Mouse (Mus musculus) midbrain, postnatal 0 days (tissue): ENCODE measurements around the gene Cntfr. TPM values are rescaled to one million over a fixed set of nuclear protein-coding genes. Genes with fewer than 3 reads are reported as not detected.
A peak's percentile ranks its signal among the peaks of the same experiment; 100 is the strongest.

Source experiments
- ATAC-seq: fragments of 200-750 bp; cut with Nextera tagmentation; 2 replicates; pipeline ENCODE4 v1.8.0; 2017; ENCODE audit warnings: moderate number of reproducible peaks, mild to moderate bottlenecking, moderate TSS enrichment, moderate library complexity; ENCODE audit not compliant: low FRiP score
- DNase-seq: peaks from one replicate; pipeline ENCODE4 v3.0.0-alpha.2; 2015; ENCODE audit warnings: low spot score
- H3K27ac ChIP-seq: fragments of 300-500 bp; sonication (generic); 2 replicates; pipeline ENCODE4 v1.5.1; 2014; ENCODE audit warnings: low read depth, mild to moderate bottlenecking, low read length, mixed read lengths
- H3K27me3 ChIP-seq: fragments of 300-500 bp; sonication (generic); 2 replicates; pipeline ENCODE4 v1.6.1; 2014; ENCODE audit warnings: low read length, control low read depth, mixed read lengths; ENCODE audit not compliant: insufficient read depth
- H3K36me3 ChIP-seq: fragments of 300-500 bp; sonication (generic); 2 replicates; pipeline ENCODE4 v1.6.1; 2014; ENCODE audit warnings: low read length, control low read depth, mixed read lengths; ENCODE audit not compliant: insufficient read depth
- H3K4me1 ChIP-seq: fragments of 300-500 bp; sonication (generic); 2 replicates; pipeline ENCODE4 v1.6.1; 2014; ENCODE audit warnings: mild to moderate bottlenecking, control low read depth, antibody characterized with exemption, low read length, mixed read lengths; ENCODE audit not compliant: insufficient read depth
- H3K4me2 ChIP-seq: fragments of 300-500 bp; sonication (generic); 2 replicates; pipeline ENCODE4 v1.6.1; 2014; ENCODE audit warnings: low read depth, mild to moderate bottlenecking, low read length, mixed read lengths; ENCODE audit not compliant: poor library complexity, severe bottlenecking
- H3K4me3 ChIP-seq: fragments of 300-500 bp; sonication (generic); 2 replicates; pipeline ENCODE4 v1.5.1; 2014; ENCODE audit warnings: low read depth, mild to moderate bottlenecking, low read length, moderate library complexity
- H3K9ac ChIP-seq: fragments of 300-500 bp; sonication (generic); replicated peaks from 2 replicates; pipeline ENCODE4 v1.6.1; 2014; ENCODE audit warnings: mild to moderate bottlenecking, low read length, moderate library complexity, mixed read lengths; ENCODE audit not compliant: poor library complexity, severe bottlenecking
- H3K9me3 ChIP-seq: fragments of 300-500 bp; sonication (generic); 2 replicates; pipeline ENCODE4 v1.6.1; 2016; ENCODE audit warnings: low read length, control low read depth
- CTCF ChIP-seq: IDR thresholded peaks from 2 replicates; pipeline ENCODE4 v1.5.1; 2016; ENCODE audit warnings: antibody characterized with exemption, mild to moderate bottlenecking
- WGBS: fragments of 180-500 bp; shearing (Covaris S2); extraction: QIAGEN DNeasy Blood & Tissue Kit; methylation state at CpG from one replicate; pipeline ENCODE4 v1.1.7; 2014; 5-methylcytosine and 5-hydroxymethylcytosine counted together
- polyA plus RNA-seq: library from polyadenylated mRNA; unstranded; fragments of >200 nt; fragmentation: Nextera tagmentation; extraction: Ambion mirVana; gene quantifications from 2 replicates; pipeline ENCODE4 v1.2.1, GENCODE M21; 2015
- total RNA-seq: library from RNA; depleted of rRNA; stranded (reverse); fragments of >200 nt; gene quantifications from 2 replicates; pipeline ENCODE4 v1.2.3, GENCODE M21; 2014

Gene Cntfr
- total and polyA plus RNA-seq, 2 experiments from 2014 or later: 20.1 to 69.2 TPM

- no peak for DNase-seq
- Histone ChIP-seq H3K27me3 (no peaks in the 10 kb centered on the region), H3K4me1 (peaks cover 13% of the 10 kb centered on the region), H3K9me3 (no peaks in the 10 kb centered on the region), H3K36me3 (peaks cover 17% of the 10 kb centered on the region), H3K4me2 (peak overlapping the region; percentile 84), H3K9ac (peak overlapping the region; percentile 80), H3K4me3 (peak overlapping the region; percentile 78), H3K27ac (peak overlapping the region; percentile 88; the same call in 1 of the 2 replicates)
- 41% methylated on average over 31 of the region's 31 CpGs for WGBS
- peak; percentile 8; the same call in 1 of the 2 replicates for ATAC-seq
- no peak for TF ChIP-seq CTCF
Observed at GRCm38 (mm10) chr4:41712421-41713196, 15.7 kb upstream of the Cntfr start.

- no peak for TF ChIP-seq CTCF
- DNase-seq (no peak), ATAC-seq (no peak)
- Histone ChIP-seq H3K4me3 (peak overlapping the region; percentile 78), H3K4me1 (peaks cover 19% of the 10 kb centered on the region), H3K4me2 (peak overlapping the region; percentile 84), H3K9me3 (no peaks in the 10 kb centered on the region), H3K36me3 (peaks cover 10% of the 10 kb centered on the region), H3K27me3 (no peaks in the 10 kb centered on the region), H3K27ac (no peak overlapping the region), H3K9ac (no peak overlapping the region)
- 71% methylated on average over 16 of the region's 16 CpGs for WGBS
Observed at GRCm38 (mm10) chr4:41711705-41712375, 15.0 kb upstream of the Cntfr start.

- ATAC-seq (no peak), DNase-seq (no peak)
- H3K9me3 ChIP-seq: no peaks in the 10 kb centered on the region
- H3K27me3 ChIP-seq: no peaks in the 10 kb centered on the region
- TF ChIP-seq CTCF: peak; percentile 45
- H3K4me3 ChIP-seq: no peak overlapping the region
- H3K9ac ChIP-seq: no peak overlapping the region
- no peak overlapping the region for H3K27ac ChIP-seq
- 74% methylated on average over 4 of the region's 4 CpGs for WGBS
- H3K4me2 ChIP-seq: no peak overlapping the region
- H3K36me3 ChIP-seq: no peaks in the 10 kb centered on the region
- H3K4me1 ChIP-seq: peaks cover 21% of the 10 kb centered on the region
Observed at GRCm38 (mm10) chr4:41710229-41710628, 13.3 kb upstream of the Cntfr start.

- peak; percentile 88 for TF ChIP-seq CTCF
- Histone ChIP-seq H3K9me3 (no peaks in the 10 kb centered on the region), H3K36me3 (no peaks in the 10 kb centered on the region), H3K4me3 (no peak overlapping the region), H3K9ac (no peak overlapping the region), H3K27ac (no peak overlapping the region), H3K27me3 (no peaks in the 10 kb centered on the region), H3K4me1 (peaks cover 18% of the 10 kb centered on the region), H3K4me2 (no peak overlapping the region)
- ATAC-seq (peak; percentile 36; the same call in 1 of the 2 replicates), DNase-seq (peak; percentile 87)
- WGBS: 35% methylated on average over 8 of the region's 8 CpGs
Observed at GRCm38 (mm10) chr4:41708192-41708745, 11.4 kb upstream of the Cntfr start.

- peak; percentile 88 for TF ChIP-seq CTCF
- H3K27me3 ChIP-seq: no peaks in the 10 kb centered on the region
- no peaks in the 10 kb centered on the region for H3K9me3 ChIP-seq
- H3K4me1 ChIP-seq: peaks cover 12% of the 10 kb centered on the region
- H3K4me3 ChIP-seq: no peak overlapping the region
- H3K9ac ChIP-seq: no peak overlapping the region; the same call in 1 of the 2 replicates
- peak overlapping the region; percentile 28; the same call in 1 of the 2 replicates for H3K4me2 ChIP-seq
- no peaks in the 10 kb centered on the region for H3K36me3 ChIP-seq
- peak overlapping the region; percentile 59 for H3K27ac ChIP-seq
- ATAC-seq: peak; percentile 84
- WGBS: under 1% methylated on average over 13 of the region's 13 CpGs
- DNase-seq: peak; percentile 88
Observed at GRCm38 (mm10) chr4:41707011-41707535, 10.2 kb upstream of the Cntfr start.
